Mouse (Mus musculus) kidney, postnatal 14 days (tissue): ENCODE results near the gene Hpn.

Experiments used
- DNase-seq: peaks from one replicate; pipeline ENCODE4 v3.0.0; 2022; ENCODE audit warnings: mixed read lengths

Hpn gene

GRCm38 (mm10) chr7:31109796-31110195 is 5.3 kb downstream of the Hpn start:
- DNase-seq = no peak

- DNase-seq = peak; percentile 85
Observed at GRCm38 (mm10) chr7:31109091-31109490, 6.0 kb downstream of the Hpn start.

GRCm38 (mm10) chr7:31107781-31108180 is 7.3 kb downstream of the Hpn start:
- DNase-seq = no peak

- no peak for DNase-seq
Observed at GRCm38 (mm10) chr7:31106166-31106565, 8.9 kb downstream of the Hpn start.

GRCm38 (mm10) chr7:31105061-31105768 is 9.9 kb downstream of the Hpn start:
- DNase-seq = peak; percentile 67

GRCm38 (mm10) chr7:31100786-31101185 is 14.3 kb downstream of the Hpn start:
- no peak for DNase-seq

- no peak for DNase-seq
Observed at GRCm38 (mm10) chr7:31099612-31099982, 15.5 kb downstream of the Hpn start.

GRCm38 (mm10) chr7:31098697-31099611 is 16.1 kb downstream of the Hpn start:
- DNase-seq = no peak

- DNase-seq = peak; percentile 94
Observed at GRCm38 (mm10) chr7:31097583-31098248, 17.4 kb downstream of the Hpn start.

- no peak for DNase-seq
Observed at GRCm38 (mm10) chr7:31096892-31097564, 18.1 kb downstream of the Hpn start.

GRCm38 (mm10) chr7:31094774-31095501 is 20.2 kb downstream of the Hpn start:
- DNase-seq = no peak

- no peak for DNase-seq
Observed at GRCm38 (mm10) chr7:31089721-31090120, 25.4 kb downstream of the Hpn start.

- no peak for DNase-seq
Observed at GRCm38 (mm10) chr7:31088206-31088605, 26.9 kb downstream of the Hpn start.

- no peak for DNase-seq
Observed at GRCm38 (mm10) chr7:31087262-31087661, 27.8 kb downstream of the Hpn start.

- no peak for DNase-seq
Observed at GRCm38 (mm10) chr7:31086175-31086755, 28.8 kb downstream of the Hpn start.

GRCm38 (mm10) chr7:31085171-31085570 is 29.9 kb downstream of the Hpn start:
- DNase-seq = peak; percentile 52

GRCm38 (mm10) chr7:31084140-31084539 is 30.9 kb downstream of the Hpn start:
- DNase-seq = peak; percentile 41

GRCm38 (mm10) chr7:31082831-31083588 is 32.1 kb downstream of the Hpn start:
- DNase-seq = peak; percentile 54

- no peak for DNase-seq
Observed at GRCm38 (mm10) chr7:31082106-31082505, 33.0 kb downstream of the Hpn start.

GRCm38 (mm10) chr7:31081106-31081505 is 34.0 kb downstream of the Hpn start:
- no peak for DNase-seq

GRCm38 (mm10) chr7:31080611-31081010 is 34.5 kb downstream of the Hpn start:
- no peak for DNase-seq
